Mouse (Mus musculus) embryonic facial prominence, embryonic 15.5 days (tissue): ENCODE results near the gene Lrrc8c. TPM values are rescaled to one million over a fixed set of nuclear protein-coding genes. Genes with fewer than 3 reads are reported as not detected.

Experiments
- ATAC-seq: fragments of 200-750 bp; cut with Nextera tagmentation; 2 replicates; pipeline ENCODE4 v1.8.0; 2017; ENCODE audit warnings: low read depth, moderate TSS enrichment; ENCODE audit not compliant: insufficient number of reproducible peaks, low FRiP score, low TSS enrichment
- H3K27ac ChIP-seq: fragments of 300-500 bp; sonication (generic); replicated peaks from 2 replicates; pipeline ENCODE4 v1.5.1; 2015; ENCODE audit warnings: mild to moderate bottlenecking, inconsistent platforms
- H3K27me3 ChIP-seq: fragments of 300-500 bp; sonication (generic); 2 replicates; pipeline ENCODE4 v1.6.1; 2015; ENCODE audit warnings: inconsistent platforms
- H3K36me3 ChIP-seq: fragments of 300-500 bp; sonication (generic); 2 replicates; pipeline ENCODE4 v1.6.1; 2015; ENCODE audit warnings: mild to moderate bottlenecking, inconsistent platforms
- H3K4me1 ChIP-seq: fragments of 300-500 bp; sonication (generic); 2 replicates; pipeline ENCODE4 v1.6.1; 2015; ENCODE audit warnings: inconsistent platforms
- H3K4me2 ChIP-seq: fragments of 300-500 bp; sonication (generic); replicated peaks from 2 replicates; pipeline ENCODE4 v1.6.1; 2015; ENCODE audit warnings: mild to moderate bottlenecking, inconsistent platforms
- H3K4me3 ChIP-seq: fragments of 300-500 bp; sonication (generic); replicated peaks from 2 replicates; pipeline ENCODE4 v1.5.1; 2015; ENCODE audit warnings: mild to moderate bottlenecking, inconsistent platforms
- H3K9ac ChIP-seq: fragments of 300-500 bp; sonication (generic); 2 replicates; pipeline ENCODE4 v1.6.1; 2015; ENCODE audit warnings: inconsistent platforms
- H3K9me3 ChIP-seq: fragments of 300-500 bp; sonication (generic); replicated peaks from 2 replicates; pipeline ENCODE4 v1.6.1; 2016; ENCODE audit warnings: inconsistent platforms
- WGBS: fragments of 180-500 bp; shearing (Covaris S2); methylation state at CpG from one replicate; pipeline ENCODE4 v1.1.7; 2015; 5-methylcytosine and 5-hydroxymethylcytosine counted together
- polyA plus RNA-seq: library from polyadenylated mRNA; unstranded; fragments of >200 nt; fragmentation: Nextera tagmentation; extraction: Ambion mirVana; gene quantifications from 2 replicates; pipeline ENCODE4 v1.2.1, GENCODE M21; 2015

Lrrc8c gene
- polyA plus RNA-seq, 1 experiment from 2014 or later = 15.5 TPM

DNA sequence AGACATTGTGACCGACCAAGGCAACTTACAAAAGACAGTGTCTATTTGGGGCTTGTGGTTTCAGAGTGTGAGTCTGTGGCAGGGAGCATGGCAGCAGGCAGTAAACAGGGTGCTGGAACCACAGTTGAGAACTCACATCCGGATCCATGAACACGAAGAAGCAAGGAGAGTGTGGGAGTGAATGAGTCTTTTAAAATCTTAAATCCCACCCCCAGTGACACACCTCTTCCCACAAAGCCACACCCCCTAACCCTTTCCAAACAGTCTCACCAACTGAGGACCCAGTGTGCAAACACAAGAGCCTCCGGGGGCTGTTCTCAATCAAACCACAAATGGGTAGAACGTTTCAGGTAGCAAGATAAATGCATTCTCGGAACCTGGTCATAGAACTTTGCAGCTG lies 37.1 kb downstream of the Lrrc8c start:
- Histone ChIP-seq H3K9ac (no peak overlapping the region), H3K4me1 (no peaks in the 10 kb centered on the region), H3K4me2 (no peak overlapping the region), H3K36me3 (no peaks in the 10 kb centered on the region), H3K27me3 (no peaks in the 10 kb centered on the region), H3K9me3 (no peaks in the 10 kb centered on the region), H3K27ac (no peak overlapping the region), H3K4me3 (no peak overlapping the region)
- ATAC-seq = no peak
- 86% methylated on average over 6 of the region's 6 CpGs for WGBS

- no peaks in the 10 kb centered on the region for H3K9me3 ChIP-seq
- H3K36me3 ChIP-seq = no peaks in the 10 kb centered on the region
- H3K4me1 ChIP-seq = no peaks in the 10 kb centered on the region
- ATAC-seq = no peak
- H3K4me3 ChIP-seq = no peak overlapping the region
- H3K27ac ChIP-seq = no peak overlapping the region
- H3K4me2 ChIP-seq = no peak overlapping the region
- H3K9ac ChIP-seq = no peak overlapping the region
- WGBS = 94% methylated on average over 3 of the region's 3 CpGs
- no peaks in the 10 kb centered on the region for H3K27me3 ChIP-seq
Observed at GRCm38 (mm10) chr5:105557346-105557745, 38.2 kb downstream of the Lrrc8c start.

DNA sequence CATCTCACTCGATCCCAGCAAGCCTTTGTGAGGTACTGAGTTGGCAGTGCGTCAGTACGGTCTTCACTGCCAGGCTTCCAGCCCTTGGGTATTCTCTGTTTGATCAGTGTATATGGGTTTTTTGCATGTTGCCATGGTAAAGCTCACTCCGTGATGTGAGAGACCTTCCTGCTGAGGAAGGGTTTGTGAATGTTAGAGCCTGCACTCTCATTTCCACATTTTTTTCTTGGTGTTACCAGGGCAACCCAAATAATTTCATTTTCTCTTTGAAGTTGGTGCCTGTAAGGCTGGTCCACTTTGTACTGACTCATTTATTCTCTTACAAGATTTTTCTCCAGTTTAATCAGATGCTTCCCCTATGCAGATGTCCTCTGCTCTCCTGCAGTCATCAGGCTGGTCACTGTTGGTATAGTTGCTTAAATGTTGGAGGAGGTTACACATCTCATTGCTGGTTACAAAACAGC lies 38.6 kb downstream of the Lrrc8c start:
- 67% methylated on average over 4 of the region's 4 CpGs for WGBS
- H3K36me3 ChIP-seq = no peaks in the 10 kb centered on the region
- H3K27ac ChIP-seq = no peak overlapping the region
- H3K4me1 ChIP-seq = no peaks in the 10 kb centered on the region
- no peaks in the 10 kb centered on the region for H3K27me3 ChIP-seq
- ATAC-seq = no peak
- no peaks in the 10 kb centered on the region for H3K9me3 ChIP-seq
- H3K4me3 ChIP-seq = no peak overlapping the region
- no peak overlapping the region for H3K9ac ChIP-seq
- H3K4me2 ChIP-seq = no peak overlapping the region

GRCm38 (mm10) chr5:105558517-105558916 lies 39.3 kb downstream of the Lrrc8c start:
- Histone ChIP-seq H3K27me3 (no peaks in the 10 kb centered on the region), H3K9me3 (no peaks in the 10 kb centered on the region), H3K4me2 (no peak overlapping the region), H3K9ac (no peak overlapping the region), H3K4me3 (no peak overlapping the region), H3K27ac (no peak overlapping the region), H3K4me1 (no peaks in the 10 kb centered on the region), H3K36me3 (no peaks in the 10 kb centered on the region)
- ATAC-seq = no peak
- 93% methylated on average over 4 of the region's 4 CpGs for WGBS

DNA sequence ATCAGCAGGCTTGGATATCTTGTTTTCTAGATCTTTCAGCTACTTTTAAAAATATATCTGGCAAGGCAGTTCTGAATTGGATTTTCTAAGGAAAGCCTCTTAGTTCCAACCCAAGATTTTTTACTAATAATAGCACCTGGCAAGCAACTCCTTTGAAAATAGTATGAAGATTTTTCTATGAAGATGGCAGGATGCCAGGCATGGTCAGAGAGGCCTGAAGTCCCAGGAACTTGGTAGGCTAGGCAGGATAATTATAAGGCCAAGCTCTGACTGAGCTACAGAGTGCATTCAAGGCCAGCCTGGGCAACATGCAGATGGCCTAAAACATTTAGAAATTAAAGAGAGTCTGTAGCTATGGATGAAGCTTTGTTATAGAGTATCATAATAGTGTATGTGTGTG lies 42.7 kb downstream of the Lrrc8c start:
- no peaks in the 10 kb centered on the region for H3K4me1 ChIP-seq
- no peak overlapping the region for H3K27ac ChIP-seq
- no peak overlapping the region for H3K4me3 ChIP-seq
- no peaks in the 10 kb centered on the region for H3K36me3 ChIP-seq
- no peak for ATAC-seq
- H3K9ac ChIP-seq = no peak overlapping the region
- no peaks in the 10 kb centered on the region for H3K9me3 ChIP-seq
- no peak overlapping the region for H3K4me2 ChIP-seq
- H3K27me3 ChIP-seq = no peaks in the 10 kb centered on the region

DNA sequence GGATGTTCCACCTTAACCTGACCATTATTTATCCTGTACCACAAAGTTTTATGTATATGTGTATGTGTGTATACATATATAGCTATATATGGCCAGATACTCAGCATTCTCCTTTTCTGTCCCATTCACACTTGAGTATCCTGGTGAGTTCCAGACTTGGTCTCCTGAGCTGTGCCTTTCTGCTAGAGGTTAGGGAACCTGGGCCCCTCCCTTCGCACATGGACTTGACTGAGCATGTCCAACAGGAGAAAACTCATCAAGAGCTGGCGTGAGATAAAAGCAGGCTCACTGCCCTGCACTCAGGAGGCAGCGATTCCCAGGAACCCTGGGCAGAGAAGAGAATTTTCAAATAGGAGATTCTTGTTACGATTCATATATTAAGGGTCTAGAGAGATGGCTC lies 45.6 kb downstream of the Lrrc8c start:
- 69% methylated on average over 4 of the region's 4 CpGs for WGBS
- ATAC-seq = no peak
- Histone ChIP-seq H3K27me3 (no peaks in the 10 kb centered on the region), H3K9me3 (no peaks in the 10 kb centered on the region), H3K4me2 (no peak overlapping the region), H3K4me1 (no peaks in the 10 kb centered on the region), H3K4me3 (no peak overlapping the region), H3K27ac (no peak overlapping the region), H3K9ac (no peak overlapping the region), H3K36me3 (no peaks in the 10 kb centered on the region)

- no peak overlapping the region for H3K4me3 ChIP-seq
- no peaks in the 10 kb centered on the region for H3K9me3 ChIP-seq
- H3K4me1 ChIP-seq = no peaks in the 10 kb centered on the region
- ATAC-seq = no peak
- no peak overlapping the region for H3K27ac ChIP-seq
- H3K27me3 ChIP-seq = no peaks in the 10 kb centered on the region
- H3K4me2 ChIP-seq = no peak overlapping the region
- WGBS = 87% methylated on average over 4 of the region's 4 CpGs
- no peak overlapping the region for H3K9ac ChIP-seq
- H3K36me3 ChIP-seq = no peaks in the 10 kb centered on the region
Observed at GRCm38 (mm10) chr5:105565824-105566223, 46.6 kb downstream of the Lrrc8c start.

GRCm38 (mm10) chr5:105566852-105567412 lies 47.7 kb downstream of the Lrrc8c start:
- WGBS = 56% methylated on average over 7 of the region's 7 CpGs
- ATAC-seq = no peak

GRCm38 (mm10) chr5:105568043-105568747 lies 49.0 kb downstream of the Lrrc8c start:
- no peak for ATAC-seq
- no peaks in the 10 kb centered on the region for H3K27me3 ChIP-seq
- no peaks in the 10 kb centered on the region for H3K36me3 ChIP-seq
- H3K27ac ChIP-seq = no peak overlapping the region
- 56% methylated on average over 6 of the region's 6 CpGs for WGBS
- no peaks in the 10 kb centered on the region for H3K4me1 ChIP-seq
- no peak overlapping the region for H3K4me3 ChIP-seq
- no peak overlapping the region for H3K9ac ChIP-seq
- no peaks in the 10 kb centered on the region for H3K9me3 ChIP-seq
- H3K4me2 ChIP-seq = no peak overlapping the region

More at GRCm38 (mm10) chr5:105566852-105567412, 47.7 kb downstream of the Lrrc8c start:
- Histone ChIP-seq H3K9ac (no peak overlapping the region), H3K27ac (no peak overlapping the region), H3K9me3 (no peaks in the 10 kb centered on the region), H3K4me3 (no peak overlapping the region), H3K4me1 (no peaks in the 10 kb centered on the region), H3K36me3 (no peaks in the 10 kb centered on the region), H3K4me2 (no peak overlapping the region), H3K27me3 (no peaks in the 10 kb centered on the region)

GRCm38 (mm10) chr5:105569168-105569567 lies 50.0 kb downstream of the Lrrc8c start:
- no peaks in the 10 kb centered on the region for H3K9me3 ChIP-seq
- no peak for ATAC-seq
- WGBS = 73% methylated on average over 2 of the region's 2 CpGs

DNA sequence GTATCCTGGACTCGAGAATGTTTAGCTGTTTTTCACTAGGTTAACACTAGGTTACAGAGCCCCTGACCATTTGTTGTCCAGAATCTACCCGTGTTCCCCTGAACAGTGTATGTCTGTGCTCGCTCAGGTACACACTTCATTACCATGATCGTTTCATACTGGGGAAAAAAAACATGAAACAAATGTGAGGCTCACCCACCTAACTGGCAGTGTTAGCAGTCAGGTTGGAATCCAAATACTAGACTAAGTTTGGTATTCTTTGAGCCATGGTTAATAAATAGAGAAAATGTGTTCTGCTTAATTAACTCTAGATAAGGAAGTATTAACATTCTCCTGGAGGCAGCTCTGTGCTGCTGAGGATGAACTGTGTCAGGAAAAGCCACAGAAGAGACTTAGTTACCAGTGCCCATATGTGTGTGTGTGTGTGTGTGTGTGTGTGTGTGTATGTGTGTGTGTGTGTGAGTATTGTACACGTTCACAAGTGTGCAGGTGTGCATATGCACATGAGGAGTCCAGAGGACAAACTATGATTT lies 53.0 kb downstream of the Lrrc8c start:
- Histone ChIP-seq H3K9ac (no peak overlapping the region), H3K36me3 (no peaks in the 10 kb centered on the region), H3K4me1 (0 out of 2 replicates have a peak, but pooled peaks cover 3% of the 10 kb centered on the region), H3K27ac (no peak overlapping the region), H3K9me3 (no peaks in the 10 kb centered on the region), H3K4me3 (no peak overlapping the region), H3K4me2 (no peak overlapping the region), H3K27me3 (no peaks in the 10 kb centered on the region)
- no peak for ATAC-seq
- 74% methylated on average over 5 of the region's 5 CpGs for WGBS

More at GRCm38 (mm10) chr5:105569168-105569567, 50.0 kb downstream of the Lrrc8c start:
- Histone ChIP-seq H3K4me3 (no peak overlapping the region), H3K27me3 (no peaks in the 10 kb centered on the region), H3K9ac (no peak overlapping the region), H3K36me3 (no peaks in the 10 kb centered on the region), H3K4me2 (no peak overlapping the region), H3K27ac (no peak overlapping the region), H3K4me1 (no peaks in the 10 kb centered on the region)
